Mouse (Mus musculus) liver, embryonic 14.5 days (tissue): ENCODE measurements around the gene Sorcs3.

Source experiments
- CTCF ChIP-seq: IDR thresholded peaks from 2 replicates; pipeline ENCODE4 v1.5.1; 2016; ENCODE audit warnings: antibody characterized with exemption, low read depth, control low read depth
- EP300 ChIP-seq: IDR thresholded peaks from 2 replicates; pipeline ENCODE4 v1.6.1; 2016; ENCODE audit warnings: antibody characterized with exemption, low read depth

- TF ChIP-seq CTCF (no peak), EP300 (no peak)
Measured at GRCm38 (mm10) chr19:48429263-48429662, 223.4 kb downstream of the Sorcs3 start.
